Mouse (Mus musculus): Measurements from ENCODE around the gene Gm28053.

DNA sequence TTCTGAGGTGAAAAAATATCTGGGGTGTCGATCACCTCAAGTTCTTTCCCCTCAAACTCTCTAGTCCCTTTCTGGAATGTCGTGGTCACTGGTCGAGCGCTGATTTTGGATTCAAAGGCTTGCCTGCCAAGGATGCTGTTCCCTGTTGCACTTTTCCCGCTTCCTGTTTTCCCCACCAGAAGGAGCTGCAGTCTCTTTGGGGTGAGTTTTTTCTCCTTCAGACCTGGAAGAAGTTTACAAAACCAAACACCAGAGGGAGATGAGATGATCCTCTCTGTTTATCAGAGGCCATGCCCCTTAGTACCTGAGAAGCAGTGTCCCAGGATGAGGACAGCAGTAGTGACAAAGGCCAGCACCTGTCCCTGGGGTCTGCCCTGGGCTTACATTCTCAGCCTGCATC is 15.8 kb upstream of the Gm28053 start:
- no peak for TF ChIP-seq POLR2A (IDR thresholded peaks at IDR 0.05; ENCODE audit: extremely low read depth, insufficient read depth, low read length)
- 0 out of 2 replicates have a peak, but pooled peaks have one; percentile 2 for TF ChIP-seq CTCF (IDR thresholded peaks at IDR 0.05; ENCODE audit: low read depth, low read length)
